Mouse (Mus musculus) intestine, embryonic 15.5 days (tissue): ENCODE measurements around the gene Tekt4. TPM values are rescaled to one million over a fixed set of nuclear protein-coding genes. Genes with fewer than 3 reads are reported as not detected.

Source experiments
- ATAC-seq: fragments of 200-750 bp; cut with Nextera tagmentation; 2 replicates; pipeline ENCODE4 v1.8.0; 2017; ENCODE audit warnings: moderate TSS enrichment, moderate library complexity
- H3K27ac ChIP-seq: fragments of 300-500 bp; sonication (generic); 2 replicates; pipeline ENCODE4 v1.5.1; 2015; ENCODE audit warnings: mild to moderate bottlenecking, inconsistent platforms
- H3K27me3 ChIP-seq: fragments of 300-500 bp; sonication (generic); replicated peaks from 2 replicates; pipeline ENCODE4 v1.6.1; 2015; ENCODE audit warnings: inconsistent platforms
- H3K36me3 ChIP-seq: fragments of 300-500 bp; sonication (generic); 2 replicates; pipeline ENCODE4 v1.6.1; 2015; ENCODE audit warnings: inconsistent platforms
- H3K4me1 ChIP-seq: fragments of 300-500 bp; sonication (generic); replicated peaks from 2 replicates; pipeline ENCODE4 v1.6.1; 2015; ENCODE audit warnings: inconsistent platforms
- H3K4me2 ChIP-seq: fragments of 300-500 bp; sonication (generic); replicated peaks from 2 replicates; pipeline ENCODE4 v1.6.1; 2015; ENCODE audit warnings: mild to moderate bottlenecking, inconsistent platforms
- H3K4me3 ChIP-seq: fragments of 300-500 bp; sonication (generic); replicated peaks from 2 replicates; pipeline ENCODE4 v1.5.1; 2015; ENCODE audit warnings: inconsistent platforms
- H3K9ac ChIP-seq: fragments of 300-500 bp; sonication (generic); 2 replicates; pipeline ENCODE4 v1.6.1; 2015; ENCODE audit warnings: inconsistent platforms
- H3K9me3 ChIP-seq: fragments of 300-500 bp; sonication (generic); 2 replicates; pipeline ENCODE4 v1.6.1; 2016; ENCODE audit warnings: inconsistent platforms
- WGBS: fragments of 180-500 bp; shearing (Covaris S2); methylation state at CpG from one replicate; pipeline ENCODE4 v1.1.7; 2015; 5-methylcytosine and 5-hydroxymethylcytosine counted together
- polyA plus RNA-seq: library from polyadenylated mRNA; unstranded; fragments of >200 nt; fragmentation: Nextera tagmentation; extraction: Ambion mirVana; gene quantifications from 2 replicates; pipeline ENCODE4 v1.2.1, GENCODE M21; 2015

The Tekt4 gene
- polyA plus RNA-seq, 1 experiment from 2014 or later = not detected

- Histone ChIP-seq H3K4me3 (no peak overlapping the region), H3K9ac (no peak overlapping the region), H3K27me3 (no peaks in the 10 kb centered on the region), H3K36me3 (no peaks in the 10 kb centered on the region), H3K4me2 (no peak overlapping the region), H3K9me3 (no peaks in the 10 kb centered on the region), H3K27ac (no peak overlapping the region), H3K4me1 (peaks cover 19% of the 10 kb centered on the region)
- WGBS = 75% methylated on average over 2 of the region's 2 CpGs
- no peak for ATAC-seq
These were observed 11.8 kb downstream of the Tekt4 start for GRCm38 (mm10) chr17:25466257-25466656.

GRCm38 (mm10) chr17:25467781-25468180, 13.4 kb downstream of the Tekt4 start:
- Histone ChIP-seq H3K27ac (no peak overlapping the region), H3K4me2 (no peak overlapping the region), H3K27me3 (no peaks in the 10 kb centered on the region; the same call in 1 of the 2 replicates), H3K4me3 (no peak overlapping the region), H3K36me3 (no peaks in the 10 kb centered on the region), H3K4me1 (peaks cover 15% of the 10 kb centered on the region), H3K9ac (no peak overlapping the region), H3K9me3 (no peaks in the 10 kb centered on the region)
- ATAC-seq = no peak
- WGBS = 62% methylated on average over 6 of the region's 6 CpGs

GRCm38 (mm10) chr17:25468301-25468700, 13.9 kb downstream of the Tekt4 start:
- H3K9me3 ChIP-seq = no peaks in the 10 kb centered on the region
- H3K4me2 ChIP-seq = no peak overlapping the region
- H3K4me1 ChIP-seq = peaks cover 9% of the 10 kb centered on the region; the same call in 1 of the 2 replicates
- H3K4me3 ChIP-seq = no peak overlapping the region
- H3K27ac ChIP-seq = no peak overlapping the region
- peaks cover 3% of the 10 kb centered on the region; the same call in 1 of the 2 replicates for H3K27me3 ChIP-seq
- ATAC-seq = no peak
- no peak overlapping the region for H3K9ac ChIP-seq
- 66% methylated on average over 6 of the region's 6 CpGs for WGBS
- no peaks in the 10 kb centered on the region for H3K36me3 ChIP-seq

DNA sequence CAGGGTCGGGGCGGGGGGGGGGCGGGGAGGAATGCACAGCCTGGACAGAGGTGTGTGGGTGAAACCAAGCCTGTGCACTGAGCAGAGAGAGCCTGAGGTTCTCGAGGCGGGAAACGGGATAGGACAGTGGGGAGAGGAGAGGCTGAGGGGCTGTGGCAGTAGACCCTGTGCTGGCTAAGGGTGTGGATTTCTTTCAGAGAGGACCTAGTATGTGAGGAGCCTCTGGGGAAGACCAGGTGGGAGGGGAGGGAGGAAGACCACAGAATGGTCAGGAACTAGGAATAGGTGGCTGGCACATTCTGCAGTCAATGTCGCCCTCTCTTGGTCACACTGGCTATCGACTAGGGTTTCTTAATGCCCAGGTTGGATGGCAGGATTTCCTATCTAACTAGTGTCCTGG, 15.4 kb downstream of the Tekt4 start:
- Histone ChIP-seq H3K4me3 (no peak overlapping the region), H3K4me2 (no peak overlapping the region), H3K9me3 (no peaks in the 10 kb centered on the region), H3K36me3 (no peaks in the 10 kb centered on the region), H3K27me3 (peaks cover 9% of the 10 kb centered on the region), H3K4me1 (peaks cover 10% of the 10 kb centered on the region), H3K9ac (no peak overlapping the region), H3K27ac (no peak overlapping the region)
- ATAC-seq = peak; percentile 15; the same call in 1 of the 2 replicates
- 26% methylated on average over 8 of the region's 8 CpGs for WGBS

GRCm38 (mm10) chr17:25471418-25471817, 17.0 kb downstream of the Tekt4 start:
- H3K27me3 ChIP-seq = peaks cover 9% of the 10 kb centered on the region
- H3K4me1 ChIP-seq = peaks cover 10% of the 10 kb centered on the region
- WGBS = 27% methylated on average over 8 of the region's 8 CpGs
- ATAC-seq = no peak
- no peaks in the 10 kb centered on the region for H3K9me3 ChIP-seq
- no peak overlapping the region for H3K27ac ChIP-seq
- no peak overlapping the region for H3K4me3 ChIP-seq
- H3K9ac ChIP-seq = no peak overlapping the region
- no peak overlapping the region for H3K4me2 ChIP-seq
- no peaks in the 10 kb centered on the region for H3K36me3 ChIP-seq

- H3K27ac ChIP-seq = no peak overlapping the region
- H3K36me3 ChIP-seq = no peaks in the 10 kb centered on the region
- H3K9ac ChIP-seq = no peak overlapping the region
- peaks cover 9% of the 10 kb centered on the region for H3K27me3 ChIP-seq
- no peak for ATAC-seq
- no peak overlapping the region for H3K4me3 ChIP-seq
- 46% methylated on average over 14 of the region's 14 CpGs for WGBS
- peaks cover 10% of the 10 kb centered on the region for H3K4me1 ChIP-seq
- no peaks in the 10 kb centered on the region for H3K9me3 ChIP-seq
- no peak overlapping the region for H3K4me2 ChIP-seq
These were observed 17.6 kb downstream of the Tekt4 start for GRCm38 (mm10) chr17:25472044-25472443.

GRCm38 (mm10) chr17:25474330-25475077, 20.1 kb downstream of the Tekt4 start:
- ATAC-seq = peak; percentile 88
- Histone ChIP-seq H3K36me3 (no peaks in the 10 kb centered on the region), H3K9me3 (no peaks in the 10 kb centered on the region), H3K27ac (no peak overlapping the region), H3K9ac (peak overlapping the region; percentile 34; the same call in 1 of the 2 replicates), H3K4me1 (peaks cover 10% of the 10 kb centered on the region), H3K4me2 (peak overlapping the region; percentile 93), H3K27me3 (peaks cover 9% of the 10 kb centered on the region), H3K4me3 (peak overlapping the region; percentile 44)
- 2% methylated on average over 38 of the region's 38 CpGs for WGBS

DNA sequence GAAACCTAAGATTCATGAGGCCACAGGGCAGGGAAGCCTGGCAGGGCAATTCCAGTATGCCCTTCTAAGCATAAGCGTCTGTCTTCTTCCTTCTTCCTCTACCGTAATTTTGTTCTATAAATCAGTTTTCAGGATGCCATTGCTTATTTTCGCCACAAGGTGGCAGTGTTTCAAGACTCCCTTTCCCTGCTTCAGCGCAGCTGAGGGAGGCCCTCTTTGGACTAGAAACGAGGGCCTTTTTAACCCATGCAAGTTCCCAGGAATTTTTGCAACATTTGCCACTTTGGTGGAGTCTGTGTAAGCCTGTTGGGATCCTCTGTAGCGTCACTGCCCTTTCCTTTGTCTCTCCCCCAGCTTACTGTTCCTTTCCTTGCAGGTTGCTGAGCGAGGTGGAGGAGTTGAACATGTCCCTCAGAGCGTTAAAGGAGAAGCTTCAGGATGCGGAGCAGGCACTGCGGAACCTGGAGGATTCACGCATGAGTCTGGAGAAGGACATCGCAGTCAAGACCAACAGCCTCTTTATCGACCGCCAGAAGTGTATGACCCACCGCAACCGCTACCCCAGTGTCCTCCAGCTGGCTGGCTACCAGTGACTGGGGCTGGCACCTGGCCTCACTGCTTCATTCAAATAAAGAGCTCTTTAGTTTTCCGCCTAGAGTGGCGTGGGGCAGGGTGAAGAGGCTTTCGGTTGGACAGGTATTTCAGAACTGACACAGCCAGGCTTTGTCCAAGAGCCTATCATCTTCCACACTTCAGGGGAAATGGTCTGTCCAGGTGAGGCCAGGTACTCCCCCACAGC, 21.7 kb downstream of the Tekt4 start:
- no peak overlapping the region for H3K4me3 ChIP-seq
- H3K9me3 ChIP-seq = no peaks in the 10 kb centered on the region
- H3K27me3 ChIP-seq = peaks cover 9% of the 10 kb centered on the region
- 36% methylated on average over 19 of the region's 19 CpGs for WGBS
- H3K27ac ChIP-seq = no peak overlapping the region
- no peaks in the 10 kb centered on the region for H3K36me3 ChIP-seq
- H3K4me2 ChIP-seq = no peak overlapping the region
- H3K9ac ChIP-seq = no peak overlapping the region
- peaks cover 10% of the 10 kb centered on the region for H3K4me1 ChIP-seq
- ATAC-seq = no peak

GRCm38 (mm10) chr17:25480152-25480551, 25.7 kb downstream of the Tekt4 start:
- Histone ChIP-seq H3K9me3 (no peaks in the 10 kb centered on the region), H3K9ac (no peak overlapping the region), H3K4me1 (0 out of 2 replicates have a peak, but pooled peaks cover under 1% of the 10 kb centered on the region), H3K4me2 (no peak overlapping the region), H3K4me3 (no peak overlapping the region), H3K36me3 (no peaks in the 10 kb centered on the region), H3K27me3 (no peaks in the 10 kb centered on the region), H3K27ac (no peak overlapping the region)
- ATAC-seq = no peak
- 57% methylated on average over 8 of the region's 8 CpGs for WGBS

GRCm38 (mm10) chr17:25480820-25481219, 26.4 kb downstream of the Tekt4 start:
- Histone ChIP-seq H3K9me3 (no peaks in the 10 kb centered on the region), H3K36me3 (no peaks in the 10 kb centered on the region), H3K9ac (no peak overlapping the region), H3K4me3 (no peak overlapping the region), H3K27me3 (no peaks in the 10 kb centered on the region), H3K4me1 (0 out of 2 replicates have a peak, but pooled peaks cover 2% of the 10 kb centered on the region), H3K27ac (no peak overlapping the region), H3K4me2 (no peak overlapping the region)
- 47% methylated on average over 4 of the region's 4 CpGs for WGBS
- ATAC-seq = no peak

DNA sequence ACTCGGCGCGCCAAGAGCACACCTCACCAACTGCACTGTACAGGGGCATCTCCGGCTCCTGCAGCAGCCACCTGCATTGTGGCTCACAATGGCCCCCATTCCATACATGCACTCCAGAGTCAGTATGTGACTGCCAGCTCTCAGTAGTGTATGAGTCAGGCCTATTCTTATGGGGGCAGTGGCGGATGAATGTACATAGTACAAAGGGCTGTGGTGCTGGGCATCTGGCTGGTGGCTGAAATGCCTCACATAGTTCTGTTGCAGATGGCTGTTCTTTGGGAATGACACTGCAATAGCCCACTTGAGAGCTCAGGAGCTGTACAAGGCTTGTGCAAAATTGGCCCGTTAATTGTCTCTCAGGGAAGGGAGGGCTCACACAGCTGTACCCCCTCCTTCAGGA, 27.7 kb downstream of the Tekt4 start:
- H3K27me3 ChIP-seq = no peaks in the 10 kb centered on the region
- H3K9ac ChIP-seq = no peak overlapping the region
- no peaks in the 10 kb centered on the region for H3K36me3 ChIP-seq
- H3K4me2 ChIP-seq = no peak overlapping the region
- WGBS = 85% methylated on average over 6 of the region's 6 CpGs
- no peak overlapping the region for H3K27ac ChIP-seq
- ATAC-seq = no peak
- H3K4me3 ChIP-seq = no peak overlapping the region
- no peaks in the 10 kb centered on the region for H3K9me3 ChIP-seq
- H3K4me1 ChIP-seq = 0 out of 2 replicates have a peak, but pooled peaks cover 2% of the 10 kb centered on the region

DNA sequence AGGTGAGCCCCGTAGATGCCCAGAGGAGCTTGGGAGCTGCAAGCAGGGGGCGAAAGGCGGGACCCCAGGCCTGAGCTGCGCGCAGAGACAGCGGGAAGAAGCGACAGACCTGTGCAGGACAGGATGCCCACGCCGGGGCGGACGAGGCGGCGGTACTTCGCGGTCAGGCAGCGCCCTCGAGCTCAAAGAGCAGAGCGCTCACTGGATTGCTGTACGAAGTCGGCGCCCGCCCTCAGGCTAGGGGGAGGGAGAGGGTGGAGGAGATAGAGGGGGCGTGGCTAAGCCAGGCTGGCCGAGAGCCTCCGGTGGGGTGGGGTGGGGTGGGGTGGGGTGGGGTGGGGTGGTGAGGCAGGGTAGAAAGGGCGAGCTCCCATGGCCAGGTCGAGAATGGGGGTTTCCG, 42.6 kb downstream of the Tekt4 start, which contains the start of gene Sstr5:
Sstr5 (minus strand) TSS at position 276 of the 400 bp plus-strand sequence.
- no peak within 1 kb of the TSS for H3K27ac ChIP-seq
- 2% methylated on average over 21 of the region's 28 CpGs for WGBS
- H3K27me3 ChIP-seq = peaks cover 20% of the 10 kb centered on the region
- ATAC-seq = peak; percentile 82
- H3K4me1 ChIP-seq = peaks cover 8% of the 10 kb centered on the region
- no peaks in the 10 kb centered on the region for H3K36me3 ChIP-seq
- H3K4me3 ChIP-seq = peak within 1 kb of the TSS; percentile 31
- peak within 1 kb of the TSS; percentile 9; the same call in 1 of the 2 replicates for H3K9ac ChIP-seq
- peak within 1 kb of the TSS; percentile 75 for H3K4me2 ChIP-seq
- H3K9me3 ChIP-seq = no peaks in the 10 kb centered on the region
